In genomic region chr5:36795647-36796295, GRCm38 (mm10) we compare ENCODE assay signal across 8 mouse cellular contexts. TPM values are rescaled to one million over a fixed set of nuclear protein-coding genes. Genes with fewer than 3 reads are reported as not detected.
DNase-seq lines count a peak whose midpoint lies in the region; ATAC-seq and TF ChIP-seq lines count a peak whose summit lies in the region.
"Not testable (repeated sequence)": the region's sequence is repeated elsewhere in the genome, so short reads cannot be mapped to it uniquely, and the experiment has no call there.

No protein-coding gene starts in this region.

- H3K27ac ChIP-seq in ES-Bruce4 (ENCODE audit: insufficient read depth, low read length): not testable (repeated sequence)
- H3K27ac ChIP-seq in forebrain, embryonic 13.5 days: peak overlapping the region; percentile 95
- H3K27ac ChIP-seq in heart, postnatal 0 days (ENCODE audit: low read depth): peak overlapping the region; percentile 97
- peak overlapping the region; percentile 84 for H3K27ac ChIP-seq in liver, embryonic 14.5 days
- peak overlapping the region; percentile 96 for H3K27ac ChIP-seq in stomach, embryonic 16.5 days (ENCODE audit: low read length)

- peaks cover 14% of the 10 kb centered on the region for H3K36me3 ChIP-seq in ES-Bruce4 (ENCODE audit: control insufficient read depth, insufficient read depth, low read length, poor library complexity, severe bottlenecking)
- H3K36me3 ChIP-seq in forebrain, embryonic 13.5 days (ENCODE audit: poor library complexity, severe bottlenecking): peaks cover 23% of the 10 kb centered on the region
- H3K36me3 ChIP-seq in heart, postnatal 0 days (replicated peaks; ENCODE audit: control insufficient read depth, insufficient read depth, low read length); liver, embryonic 14.5 days (replicated peaks; ENCODE audit: control insufficient read depth, insufficient read depth, low read depth); stomach, embryonic 16.5 days (ENCODE audit: control insufficient read depth, insufficient read depth, low read length): not testable (repeated sequence)

- not testable (repeated sequence) for TF ChIP-seq EP300 in ES-Bruce4 (IDR thresholded peaks at IDR 0.05; ENCODE audit: insufficient read depth, low read depth, low read length); heart, postnatal 0 days (IDR thresholded peaks at IDR 0.05; ENCODE audit: low read depth); liver, embryonic 14.5 days (IDR thresholded peaks at IDR 0.05; ENCODE audit: low read depth)

- peak overlapping the region; percentile 63 for H3K4me2 ChIP-seq in forebrain, embryonic 13.5 days
- H3K4me2 ChIP-seq in heart, postnatal 0 days (ENCODE audit: low read depth, low read length): peak overlapping the region; percentile 73
- H3K4me2 ChIP-seq in liver, embryonic 14.5 days (ENCODE audit: low read depth): peak overlapping the region; percentile 78
- H3K4me2 ChIP-seq in stomach, embryonic 16.5 days (ENCODE audit: low read depth, low read length): peak overlapping the region; percentile 43

- peak overlapping the region; percentile 98 for H3K9ac ChIP-seq in ES-Bruce4 (ENCODE audit: low read depth, poor library complexity, severe bottlenecking)
- H3K9ac ChIP-seq in forebrain, embryonic 13.5 days: peak overlapping the region; percentile 89
- H3K9ac ChIP-seq in heart, postnatal 0 days (replicated peaks; ENCODE audit: low read depth, low read length): peak overlapping the region; percentile 66
- peak overlapping the region; percentile 83 for H3K9ac ChIP-seq in liver, embryonic 14.5 days (replicated peaks)
- H3K9ac ChIP-seq in stomach, embryonic 16.5 days (ENCODE audit: low read length): peak overlapping the region; percentile 86

- peak; percentile 57 for DNase-seq in heart, postnatal 0 days (ENCODE audit: low spot score)
- peak; percentile 42 to 62 for DNase-seq in kidney, postnatal 36 days
- peak; percentile 47 to 57 (median 52) for DNase-seq in liver, embryonic 14.5 days (ENCODE audit: low read depth in 3 of 3, low spot score in 3 of 3)
- peak; percentile 66 for DNase-seq in neural tube, embryonic 10.5 days (ENCODE audit: extremely low spot score, low spot score)

- not testable (repeated sequence) for H3K9me3 ChIP-seq in ES-Bruce4 (replicated peaks; ENCODE audit: control insufficient read depth, insufficient read depth, low read length, poor library complexity, severe bottlenecking); forebrain, embryonic 13.5 days (replicated peaks); heart, postnatal 0 days (replicated peaks; ENCODE audit: control insufficient read depth, low read length); liver, embryonic 14.5 days (ENCODE audit: control insufficient read depth, low read length); stomach, embryonic 16.5 days (replicated peaks; ENCODE audit: control insufficient read depth, low read length)

- H3K27me3 ChIP-seq in ES-Bruce4 (ENCODE audit: control insufficient read depth, insufficient read depth, low read length, poor library complexity, severe bottlenecking); forebrain, embryonic 13.5 days; heart, postnatal 0 days (ENCODE audit: control insufficient read depth, insufficient read depth, low read length); liver, embryonic 14.5 days (ENCODE audit: control insufficient read depth, insufficient read depth, low read length); stomach, embryonic 16.5 days (ENCODE audit: control insufficient read depth, insufficient read depth, low read length): not testable (repeated sequence)

- TF ChIP-seq CTCF in ES-Bruce4 (IDR thresholded peaks at IDR 0.05; ENCODE audit: low read depth, low read length); heart, postnatal 0 days (IDR thresholded peaks at IDR 0.05; ENCODE audit: low read depth); liver, embryonic 14.5 days (IDR thresholded peaks at IDR 0.05; ENCODE audit: low read depth): not testable (repeated sequence)

- ATAC-seq in cerebellum, adult (ENCODE audit: insufficient number of reproducible peaks, low FRiP score, low TSS enrichment): peak; percentile 56; the same call in 1 of the 2 replicates
- peak; percentile 58 for ATAC-seq in forebrain, embryonic 13.5 days
- ATAC-seq in heart, postnatal 0 days (ENCODE audit: insufficient read depth, low read depth): peak; percentile 59
- ATAC-seq in liver, embryonic 14.5 days (ENCODE audit: insufficient read depth): peak; percentile 66
- ATAC-seq in stomach, embryonic 16.5 days (ENCODE audit: insufficient read depth, low FRiP score): peak; percentile 42

- TF ChIP-seq POLR2A in ES-Bruce4 (IDR thresholded peaks at IDR 0.05; ENCODE audit: insufficient read depth, low read length): not testable (repeated sequence)

- not testable (repeated sequence) for H3K4me1 ChIP-seq in ES-Bruce4 (ENCODE audit: control insufficient read depth, insufficient read depth, low read length); heart, postnatal 0 days (ENCODE audit: control insufficient read depth, insufficient read depth); stomach, embryonic 16.5 days (ENCODE audit: control insufficient read depth, insufficient read depth, low read length)
- peaks cover 14% of the 10 kb centered on the region for H3K4me1 ChIP-seq in forebrain, embryonic 13.5 days
- H3K4me1 ChIP-seq in liver, embryonic 14.5 days (replicated peaks; ENCODE audit: control insufficient read depth in 2 of 2, insufficient read depth in 2 of 2, low read length in 1 of 2): peaks cover 7 to 18% of the 10 kb centered on the region in 2 experiments

- 3% methylated on average over 35 of the region's 37 CpGs for WGBS in forebrain, embryonic 13.5 days
- 4% methylated on average over 35 of the region's 37 CpGs for WGBS in heart, postnatal 0 days
- WGBS in liver, embryonic 14.5 days (ENCODE audit: insufficient replicate concordance): under 1% methylated on average over 36 of the region's 37 CpGs
- whole genome bisulfite sequencing in stomach, embryonic 16.5 days: 2% methylated on average over 35 of the region's 37 CpGs

- H3K4me3 ChIP-seq in ES-Bruce4 (ENCODE audit: low read depth, low read length): peak overlapping the region; percentile 98
- peak overlapping the region; percentile 72 for H3K4me3 ChIP-seq in forebrain, embryonic 13.5 days
- H3K4me3 ChIP-seq in heart, postnatal 0 days (ENCODE audit: low read depth, low read length): peak overlapping the region; percentile 73
- H3K4me3 ChIP-seq in liver, embryonic 14.5 days (ENCODE audit: insufficient read depth in 1 of 2, low read depth in 2 of 2, low read length in 2 of 2): peak overlapping the region; percentile 89 to 93
- peak overlapping the region; percentile 55 for H3K4me3 ChIP-seq in stomach, embryonic 16.5 days (replicated peaks; ENCODE audit: low read length)

RNA-seq across cellular contexts. Expression of gene Mrfap1, which starts 0.8 kb away (rescaled TPM):
- 312 and 320 TPM in 2 replicates for polyA plus RNA-seq in ES-Bruce4 (2011; ENCODE audit: insufficient read depth, insufficient read length, low read depth, missing spikeins)
- polyA plus RNA-seq in forebrain, embryonic 13.5 days (2015; fragmentation: Nextera tagmentation; extraction: Ambion mirVana): 332 and 345 TPM in 2 replicates
- 222 and 245 TPM in 2 replicates for total RNA-seq in heart, postnatal 0 days (2014; rRNA removed; ENCODE audit: low replicate concordance)
- 247 and 260 TPM in 2 replicates for polyA plus RNA-seq in heart, postnatal 0 days (2015; fragmentation: Nextera tagmentation; extraction: Ambion mirVana)
- polyA plus RNA-seq in liver, embryonic 14.5 days (2012; rRNA removed): 57.9 and 68.4 TPM in 2 replicates
- 156 and 172 TPM in 2 replicates for polyA plus RNA-seq in liver, embryonic 14.5 days (2014; fragmentation: Nextera tagmentation; extraction: Ambion mirVana)
- polyA plus RNA-seq in stomach, embryonic 16.5 days (2015; fragmentation: Nextera tagmentation; extraction: Ambion mirVana): 279 and 321 TPM in 2 replicates

RNA-seq across cellular contexts. Expression of gene Man2b2, which starts 34.7 kb away (rescaled TPM):
- 10.5 and 11.4 TPM in 2 replicates for polyA plus RNA-seq in ES-Bruce4 (2011; ENCODE audit: insufficient read depth, insufficient read length, low read depth, missing spikeins)
- polyA plus RNA-seq in forebrain, embryonic 13.5 days (2015; fragmentation: Nextera tagmentation; extraction: Ambion mirVana): 5.8 and 6.9 TPM in 2 replicates
- 18.0 and 33.2 TPM in 2 replicates for total RNA-seq in heart, postnatal 0 days (2014; rRNA removed; ENCODE audit: low replicate concordance)
- 10.0 and 11.0 TPM in 2 replicates for polyA plus RNA-seq in heart, postnatal 0 days (2015; fragmentation: Nextera tagmentation; extraction: Ambion mirVana)
- polyA plus RNA-seq in liver, embryonic 14.5 days (2012; rRNA removed): 11.5 and 13.1 TPM in 2 replicates
- 10.4 and 11.5 TPM in 2 replicates for polyA plus RNA-seq in liver, embryonic 14.5 days (2014; fragmentation: Nextera tagmentation; extraction: Ambion mirVana)
- polyA plus RNA-seq in stomach, embryonic 16.5 days (2015; fragmentation: Nextera tagmentation; extraction: Ambion mirVana): 21.8 and 22.8 TPM in 2 replicates

RNA-seq across cellular contexts. Expression of gene Bloc1s4, which starts 47.3 kb away (rescaled TPM):
- polyA plus RNA-seq in ES-Bruce4 (2011; ENCODE audit: insufficient read depth, insufficient read length, low read depth, missing spikeins): 8.6 and 9.7 TPM in 2 replicates
- polyA plus RNA-seq in forebrain, embryonic 13.5 days (2015; fragmentation: Nextera tagmentation; extraction: Ambion mirVana): 23.9 and 24.2 TPM in 2 replicates
- 7.5 and 14.8 TPM in 2 replicates for total RNA-seq in heart, postnatal 0 days (2014; rRNA removed; ENCODE audit: low replicate concordance)
- 18.4 and 18.5 TPM in 2 replicates for polyA plus RNA-seq in heart, postnatal 0 days (2015; fragmentation: Nextera tagmentation; extraction: Ambion mirVana)
- polyA plus RNA-seq in liver, embryonic 14.5 days (2012; rRNA removed): 10.6 and 10.9 TPM in 2 replicates
- polyA plus RNA-seq in liver, embryonic 14.5 days (2014; fragmentation: Nextera tagmentation; extraction: Ambion mirVana): 11.9 and 14.4 TPM in 2 replicates
- polyA plus RNA-seq in stomach, embryonic 16.5 days (2015; fragmentation: Nextera tagmentation; extraction: Ambion mirVana): 12.8 and 18.3 TPM in 2 replicates
